Comparison of ENCODE assay signal across 8 mouse cellular contexts in genomic region chr7:27166614-27167474, GRCm38 (mm10). TPM values are rescaled to one million over a fixed set of nuclear protein-coding genes. Genes with fewer than 3 reads are reported as not detected.
DNase-seq lines count a peak whose midpoint lies in the region; ATAC-seq lines count a peak whose summit lies in the region.

Egln2 (minus strand) TSS chr7:27166802.

- no peaks in the 10 kb centered on the region for H3K27me3 ChIP-seq in intestine, embryonic 14.5 days (replicated peaks; ENCODE audit: control insufficient read depth, insufficient read depth, low read length)

- H3K4me3 ChIP-seq in intestine, embryonic 14.5 days (ENCODE audit: low read depth, low read length): peak within 1 kb of the TSS; percentile 72

- H3K36me3 ChIP-seq in intestine, embryonic 14.5 days (ENCODE audit: control insufficient read depth, insufficient read depth, low read length): peaks cover 47% of the 10 kb centered on the region

- H3K4me1 ChIP-seq in intestine, embryonic 14.5 days (replicated peaks; ENCODE audit: control insufficient read depth, insufficient read depth, low read length): peaks cover 35% of the 10 kb centered on the region

- intact Hi-C loops in left cerebral cortex, postnatal 14 days (cut with DNase I): no loop called here

- ATAC-seq in intestine, embryonic 14.5 days (replicated peaks; ENCODE audit: low FRiP score, low TSS enrichment, low read depth): peak; percentile 87

- WGBS in intestine, embryonic 14.5 days: 1% methylated on average over 60 of the region's 61 CpGs

- no peaks in the 10 kb centered on the region for H3K9me3 ChIP-seq in intestine, embryonic 14.5 days (ENCODE audit: control insufficient read depth, low read length)

- H3K9ac ChIP-seq in intestine, embryonic 14.5 days (ENCODE audit: low read length): peak within 1 kb of the TSS; percentile 87

- peak; percentile 97 to 99 for DNase-seq in adrenal gland, adult (ENCODE audit: inconsistent age in 2 of 2, low spot score in 1 of 2)
- DNase-seq in embryo, embryonic 10.5 days (ENCODE audit: low spot score): peak; percentile 92
- DNase-seq in gastrocnemius, postnatal 25 days: peak; percentile 93
- peak; percentile 96 for DNase-seq in intestine, embryonic 14.5 days (ENCODE audit: low spot score)
- peak; percentile 96 for DNase-seq in left cerebral cortex, postnatal 14 days (ENCODE audit: low spot score in 2 of 2)
- peak; percentile 95 for DNase-seq in mesoderm, embryonic 11.5 days (ENCODE audit: low read depth, low spot score)
- DNase-seq in right cerebral cortex, postnatal 36 days (ENCODE audit: low spot score in 2 of 2): peak; percentile 93 to 95
- DNase-seq in yolk sac, embryonic 10.5 days (ENCODE audit: low spot score): peak; percentile 96

- H3K27ac ChIP-seq in intestine, embryonic 14.5 days (ENCODE audit: low read depth): peak within 1 kb of the TSS; percentile 98

- peak within 1 kb of the TSS; percentile 89 for H3K4me2 ChIP-seq in intestine, embryonic 14.5 days (ENCODE audit: low read length)

RNA-seq across cellular contexts. Expression of gene Egln2, which starts in this region (rescaled TPM):
- total RNA-seq in gastrocnemius, postnatal 25 days (2021): 100 to 1,000 TPM in 1 of 2 experiments, 10 to 100 TPM in 1; 92.9 to 103 TPM
- 39.3 and 43.1 TPM in 2 replicates for polyA plus RNA-seq in intestine, embryonic 14.5 days (2014; fragmentation: Nextera tagmentation; extraction: Ambion mirVana)
- 100 to 1,000 TPM in 1 of 2 experiments, 10 to 100 TPM in 1; 90.8 to 100 TPM for total RNA-seq in left cerebral cortex, postnatal 14 days (2021)

Comparison
In these comparisons a context has a peak if more than half of its experiments do, and no peak if none do; other contexts are left out.
1. Peak in every context shown above with its lines: DNase-seq, ATAC-seq, H3K4me3 ChIP-seq and H3K27ac ChIP-seq.